10 mouse cellular contexts compared by ENCODE assay signal in the genomic region with DNA sequence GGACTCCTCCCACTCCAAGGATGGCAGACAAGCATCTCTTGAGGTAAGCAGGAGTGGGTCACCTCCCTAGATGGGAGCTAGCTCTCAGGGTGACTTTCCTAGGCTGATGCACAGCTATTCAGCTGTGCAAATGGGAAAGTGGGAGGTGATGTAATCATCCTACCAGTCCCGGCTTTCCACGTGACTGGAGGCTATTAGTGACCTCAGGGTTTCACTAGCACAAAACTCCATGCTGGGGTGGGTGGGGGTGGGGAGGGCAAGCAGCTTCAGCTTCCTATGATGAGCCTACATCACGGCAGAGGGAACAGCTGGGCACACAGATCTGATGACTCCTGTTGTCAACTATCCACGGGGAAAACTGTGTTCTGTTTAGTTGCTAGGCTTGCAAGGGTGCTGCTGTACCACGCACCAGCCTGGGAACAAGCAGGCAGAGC. TPM values are rescaled to one million over a fixed set of nuclear protein-coding genes. Genes with fewer than 3 reads are reported as not detected.
DNase-seq lines count a peak whose midpoint lies in the region; ATAC-seq and TF ChIP-seq lines count a peak whose summit lies in the region.
"Had no signal": no experiment of that assay in that cellular context is flagged by ENCODE, and none has a peak within 500 bp of the region (broad histone marks: within the 10 kb centered on the region; RNA-seq: fewer than 3 reads in every experiment).

No protein-coding gene starts in this region.

- 44% methylated on average over 5 of the region's 5 CpGs for WGBS in liver, postnatal 0 days (ENCODE audit: insufficient replicate concordance)
- WGBS in forebrain, embryonic 13.5 days = 20% methylated on average over 5 of the region's 5 CpGs
- WGBS in midbrain, embryonic 14.5 days = 31% methylated on average over 5 of the region's 5 CpGs

- H3K4me2 ChIP-seq in liver, postnatal 0 days (ENCODE audit: low read depth, low read length) = no peak overlapping the region
- H3K4me2 ChIP-seq in forebrain, embryonic 13.5 days = no peak overlapping the region
- no peak overlapping the region for H3K4me2 ChIP-seq in midbrain, embryonic 14.5 days (ENCODE audit: low read length)
- H3K4me2 ChIP-seq: heart, embryonic 13.5 days had no signal

- H3K36me3 ChIP-seq in liver, postnatal 0 days (replicated peaks; ENCODE audit: insufficient read depth, low read length) = no peaks in the 10 kb centered on the region
- H3K36me3 ChIP-seq in forebrain, embryonic 13.5 days (ENCODE audit: poor library complexity, severe bottlenecking) = no peaks in the 10 kb centered on the region
- no peaks in the 10 kb centered on the region for H3K36me3 ChIP-seq in midbrain, embryonic 14.5 days (ENCODE audit: control insufficient read depth, insufficient read depth, low read length)
- H3K36me3 ChIP-seq: heart, embryonic 13.5 days had no signal

- TF ChIP-seq CTCF in liver, postnatal 0 days (IDR thresholded peaks at IDR 0.05; ENCODE audit: low read depth) = no peak

- TF ChIP-seq EP300 in liver, postnatal 0 days (IDR thresholded peaks at IDR 0.05; ENCODE audit: low read depth) = no peak

- H3K27ac ChIP-seq in liver, postnatal 0 days (ENCODE audit: low read depth) = no peak overlapping the region
- peak overlapping the region; percentile 67 for H3K27ac ChIP-seq in forebrain, embryonic 13.5 days
- 0 out of 2 replicates have a peak overlapping the region, but pooled peaks have one; percentile 8 for H3K27ac ChIP-seq in midbrain, embryonic 14.5 days (replicated peaks; ENCODE audit: low read depth, low read length)
- H3K27ac ChIP-seq: heart, embryonic 13.5 days had no signal

- no peak for DNase-seq in liver, postnatal 0 days
- DNase-seq in liver = no peak
- peak; percentile 85 for DNase-seq in brain, adult 2 months (ENCODE audit: low read depth, low spot score)
- no peak for DNase-seq in midbrain, embryonic 14.5 days
- DNase-seq in heart, adult 8-10 months (ENCODE audit: low spot score) = no peak
- no peak for DNase-seq in yolk sac, embryonic 10.5 days (ENCODE audit: low spot score)
- DNase-seq: cerebellum, postnatal 25 days had no signal

- no peak overlapping the region for H3K4me3 ChIP-seq in liver, postnatal 0 days (ENCODE audit: low read depth, low read length)
- no peak overlapping the region for H3K4me3 ChIP-seq in forebrain, embryonic 13.5 days
- H3K4me3 ChIP-seq in midbrain, embryonic 14.5 days (replicated peaks; ENCODE audit: low read depth, low read length) = no peak overlapping the region
- H3K4me3 ChIP-seq: heart, embryonic 13.5 days had no signal

- no peak overlapping the region for H3K9ac ChIP-seq in liver, postnatal 0 days (replicated peaks)
- no peak overlapping the region for H3K9ac ChIP-seq in forebrain, embryonic 13.5 days
- no peak overlapping the region for H3K9ac ChIP-seq in midbrain, embryonic 14.5 days (replicated peaks; ENCODE audit: low read length)
- H3K9ac ChIP-seq: heart, embryonic 13.5 days had no signal

- peak; percentile 15; the same call in 1 of the 2 replicates for ATAC-seq in liver, postnatal 0 days
- ATAC-seq in forebrain, embryonic 13.5 days = peak; percentile 36; the same call in 1 of the 2 replicates
- ATAC-seq in midbrain, embryonic 14.5 days (ENCODE audit: low FRiP score, low TSS enrichment) = no peak

- no peaks in the 10 kb centered on the region for H3K4me1 ChIP-seq in liver, postnatal 0 days (ENCODE audit: insufficient read depth)
- H3K4me1 ChIP-seq in forebrain, embryonic 13.5 days = peaks cover 14% of the 10 kb centered on the region
- 0 out of 2 replicates have a peak, but pooled peaks cover 3% of the 10 kb centered on the region for H3K4me1 ChIP-seq in midbrain, embryonic 14.5 days (ENCODE audit: control insufficient read depth, insufficient read depth, low read length)

- H3K27me3 ChIP-seq in liver, postnatal 0 days (ENCODE audit: insufficient read depth, low read length) = no peaks in the 10 kb centered on the region
- no peaks in the 10 kb centered on the region for H3K27me3 ChIP-seq in forebrain, embryonic 13.5 days
- no peaks in the 10 kb centered on the region for H3K27me3 ChIP-seq in midbrain, embryonic 14.5 days (ENCODE audit: control insufficient read depth, insufficient read depth, low read length)
- H3K27me3 ChIP-seq: heart, embryonic 13.5 days had no signal

- no peaks in the 10 kb centered on the region for H3K9me3 ChIP-seq in liver, postnatal 0 days (ENCODE audit: low read length)
- H3K9me3 ChIP-seq in forebrain, embryonic 13.5 days (replicated peaks) = no peaks in the 10 kb centered on the region
- H3K9me3 ChIP-seq in midbrain, embryonic 14.5 days (ENCODE audit: control insufficient read depth, low read length) = no peaks in the 10 kb centered on the region
- H3K9me3 ChIP-seq: heart, embryonic 13.5 days had no signal

RNA-seq across cellular contexts. Expression of gene Islr, which starts 29.3 kb away (rescaled TPM):
- 2.9 and 3.0 TPM in 2 replicates for polyA plus RNA-seq in liver, postnatal 0 days (2015; fragmentation: Nextera tagmentation; extraction: Ambion mirVana)
- polyA plus RNA-seq in forebrain, embryonic 13.5 days (2015; fragmentation: Nextera tagmentation; extraction: Ambion mirVana) = 10.0 and 11.2 TPM in 2 replicates
- polyA plus RNA-seq in midbrain, embryonic 14.5 days (2014; fragmentation: Nextera tagmentation; extraction: Ambion mirVana) = 2.4 and 16.6 TPM in 2 replicates
- total RNA-seq in heart, adult 8-10 months (2022) = 10 to 100 TPM; 18.0 to 21.1 (median 19.4) TPM
- total RNA-seq: megakaryocyte-erythroid progenitor cell, adult 5-6 weeks had no signal

RNA-seq across cellular contexts. Expression of gene Islr2, which starts 29.3 kb away (rescaled TPM):
- not detected in 2 replicates for polyA plus RNA-seq in liver, postnatal 0 days (2015; fragmentation: Nextera tagmentation; extraction: Ambion mirVana)
- 50.1 and 56.9 TPM in 2 replicates for polyA plus RNA-seq in forebrain, embryonic 13.5 days (2015; fragmentation: Nextera tagmentation; extraction: Ambion mirVana)
- 51.6 and 96.9 TPM in 2 replicates for polyA plus RNA-seq in midbrain, embryonic 14.5 days (2014; fragmentation: Nextera tagmentation; extraction: Ambion mirVana)
- total RNA-seq in heart, adult 8-10 months (2022) = 1 to 10 TPM in 1 of 4 experiments, under 1 TPM in 3; 0.53 to 2.5 (median 0.73) TPM

RNA-seq across cellular contexts. Expression of gene Ccdc33, which starts 56.2 kb away (rescaled TPM):
- not detected in 2 replicates for polyA plus RNA-seq in liver, postnatal 0 days (2015; fragmentation: Nextera tagmentation; extraction: Ambion mirVana)
- polyA plus RNA-seq in forebrain, embryonic 13.5 days (2015; fragmentation: Nextera tagmentation; extraction: Ambion mirVana) = 1.1 and 1.8 TPM in 2 replicates
- polyA plus RNA-seq in midbrain, embryonic 14.5 days (2014; fragmentation: Nextera tagmentation; extraction: Ambion mirVana) = 0.09 and 0.54 TPM in 2 replicates
- under 1 TPM in 3 of 4 experiments, not detected in 1; 0.26 to 0.44 (median 0.30) TPM for total RNA-seq in heart, adult 8-10 months (2022)
- total RNA-seq: megakaryocyte-erythroid progenitor cell, adult 5-6 weeks had no signal

Comparison
In these comparisons a context has a peak if more than half of its experiments do, and no peak if none do; other contexts are left out.
1. RNA of gene Islr2, which starts 29.3 kb away (polyA plus RNA-seq): 51.6 to 96.9 TPM in midbrain, embryonic 14.5 days and 50.1 to 56.9 TPM in forebrain, embryonic 13.5 days; not detected in liver, postnatal 0 days; every median in the first group is over 10 times any median in the second.